Mouse (Mus musculus) large intestine, adult 2 months (tissue): Measurements from ENCODE around the gene C1qbp. TPM values are rescaled to one million over a fixed set of nuclear protein-coding genes. Genes with fewer than 3 reads are reported as not detected.

Source experiments
- polyA plus RNA-seq: library from polyadenylated mRNA; depleted of rRNA; stranded (reverse); fragments of >200 nt; gene quantifications from 2 replicates; pipeline ENCODE4 v1.2.3, GENCODE M21; 2012; rRNA removed

Gene C1qbp
- polyA plus RNA-seq, 1 experiment: 77.6 TPM

Other genes starting within 250 kb of the C1qbp start
- gene Zfp3, start 218.8 kb downstream of the C1qbp start, polyA plus RNA-seq: 0.92 and 1.9 TPM in 2 replicates
- gene Scimp, start 170.4 kb downstream of the C1qbp start, polyA plus RNA-seq: 2.0 and 3.8 TPM in 2 replicates
- 1.9 and 2.3 TPM in 2 replicates for gene Rabep1, start 138.2 kb downstream of the C1qbp start, polyA plus RNA-seq
- gene Nup88, start 13.1 kb downstream of the C1qbp start, polyA plus RNA-seq: 20.4 and 29.9 TPM in 2 replicates
- gene Rpain, start 12.8 kb downstream of the C1qbp start, polyA plus RNA-seq: 24.4 and 28.0 TPM in 2 replicates
- 9.0 and 14.8 TPM in 2 replicates for gene Dhx33, start 21.4 kb upstream of the C1qbp start, polyA plus RNA-seq
- 4.0 and 5.4 TPM in 2 replicates for gene Mis12, start 36.6 kb upstream of the C1qbp start, polyA plus RNA-seq
- 17.2 and 19.8 TPM in 2 replicates for gene Derl2, start 36.8 kb upstream of the C1qbp start, polyA plus RNA-seq
- gene 6330403K07Rik, start 50.5 kb upstream of the C1qbp start, polyA plus RNA-seq: 0.83 and 1.3 TPM in 2 replicates
- 0.21 TPM in 1 of 2 replicates, not detected in the other for gene Nlrp1a, start 161.7 kb upstream of the C1qbp start, polyA plus RNA-seq
- gene Nlrp1b, start 247.7 kb upstream of the C1qbp start, polyA plus RNA-seq: 0.21 and 2.2 TPM in 2 replicates